In genomic region chr14:13995206-13996097, GRCm38 (mm10) we compare ENCODE assay signal across 10 mouse cellular contexts. TPM values are rescaled to one million over a fixed set of nuclear protein-coding genes. Genes with fewer than 3 reads are reported as not detected.
DNase-seq lines count a peak whose midpoint lies in the region; ATAC-seq and TF ChIP-seq lines count a peak whose summit lies in the region.
"Had no signal": no experiment of that assay in that cellular context is flagged by ENCODE, and none has a peak within 500 bp of the region (broad histone marks: within the 10 kb centered on the region; RNA-seq: fewer than 3 reads in every experiment).

No protein-coding gene starts in this region.

- 33% methylated on average over 9 of the region's 9 CpGs for WGBS in lung, embryonic 16.5 days
- 52% methylated on average over 9 of the region's 9 CpGs for WGBS in kidney, embryonic 16.5 days
- 29% methylated on average over 9 of the region's 9 CpGs for WGBS in stomach, postnatal 0 days

- peak; percentile 62 for TF ChIP-seq CTCF in stomach, postnatal 0 days (IDR thresholded peaks at IDR 0.05; ENCODE audit: low read depth)

- H3K36me3 ChIP-seq in lung, embryonic 16.5 days (ENCODE audit: control insufficient read depth, insufficient read depth, low read length): no peaks in the 10 kb centered on the region
- H3K36me3 ChIP-seq in kidney, embryonic 16.5 days (ENCODE audit: insufficient read depth, low read length): no peaks in the 10 kb centered on the region
- no peaks in the 10 kb centered on the region for H3K36me3 ChIP-seq in stomach, postnatal 0 days (ENCODE audit: control insufficient read depth, insufficient read depth, low read length)

- no peak overlapping the region for H3K27ac ChIP-seq in lung, embryonic 16.5 days (ENCODE audit: low read length)
- H3K27ac ChIP-seq in kidney, embryonic 16.5 days (ENCODE audit: low read length): no peak overlapping the region
- no peak overlapping the region; the same call in 1 of the 2 replicates for H3K27ac ChIP-seq in stomach, postnatal 0 days (replicated peaks)
- H3K27ac ChIP-seq: macrophage had no signal

- peak; percentile 31 for DNase-seq in adrenal gland, postnatal 10 days
- no peak for DNase-seq in adrenal gland, adult 2 months
- no peak for DNase-seq in lung, postnatal 4 days
- DNase-seq in stomach, postnatal 0 days (ENCODE audit: low spot score): peak; percentile 37
- DNase-seq in thymus, postnatal 4 days: no peak
- DNase-seq in thymus, postnatal 25 days: no peak
- DNase-seq: cerebellum, postnatal 10 days had no signal

- no peak overlapping the region for H3K4me2 ChIP-seq in lung, embryonic 16.5 days (ENCODE audit: low read depth, low read length)
- H3K4me2 ChIP-seq in kidney, embryonic 16.5 days (replicated peaks; ENCODE audit: low read depth, low read length): no peak overlapping the region
- no peak overlapping the region for H3K4me2 ChIP-seq in stomach, postnatal 0 days (replicated peaks; ENCODE audit: low read depth)

- TF ChIP-seq EP300 in stomach, postnatal 0 days (optimal IDR thresholded peaks at IDR 0.05): no peak

- no peak overlapping the region for H3K9ac ChIP-seq in lung, embryonic 16.5 days (ENCODE audit: low read length)
- H3K9ac ChIP-seq in kidney, embryonic 16.5 days (replicated peaks; ENCODE audit: low read length): no peak overlapping the region
- no peak overlapping the region for H3K9ac ChIP-seq in stomach, postnatal 0 days (ENCODE audit: low read length)

- H3K4me1 ChIP-seq in lung, embryonic 16.5 days (replicated peaks; ENCODE audit: control insufficient read depth, insufficient read depth, low read length): no peaks in the 10 kb centered on the region
- H3K4me1 ChIP-seq in kidney, embryonic 16.5 days (ENCODE audit: insufficient read depth, low read length): 0 out of 2 replicates have a peak, but pooled peaks cover 5% of the 10 kb centered on the region
- no peaks in the 10 kb centered on the region for H3K4me1 ChIP-seq in stomach, postnatal 0 days (replicated peaks; ENCODE audit: control insufficient read depth, insufficient read depth)

- no peaks in the 10 kb centered on the region for H3K9me3 ChIP-seq in lung, embryonic 16.5 days (ENCODE audit: control insufficient read depth, low read length)
- H3K9me3 ChIP-seq in kidney, embryonic 16.5 days (ENCODE audit: low read length): no peaks in the 10 kb centered on the region
- H3K9me3 ChIP-seq in stomach, postnatal 0 days (ENCODE audit: control insufficient read depth, low read length): no peaks in the 10 kb centered on the region

- ATAC-seq in lung, embryonic 16.5 days (ENCODE audit: low read depth): peak; percentile 62
- ATAC-seq in kidney, embryonic 16.5 days (ENCODE audit: low FRiP score, low TSS enrichment): peak; percentile 77
- ATAC-seq in stomach, postnatal 0 days (ENCODE audit: low FRiP score, low TSS enrichment): peak; percentile 82

- H3K4me3 ChIP-seq in lung, embryonic 16.5 days (ENCODE audit: low read length): no peak overlapping the region
- H3K4me3 ChIP-seq in kidney, embryonic 16.5 days (ENCODE audit: low read length): no peak overlapping the region
- H3K4me3 ChIP-seq in stomach, postnatal 0 days (ENCODE audit: low read depth, low read length): no peak overlapping the region

- H3K27me3 ChIP-seq in lung, embryonic 16.5 days (ENCODE audit: control insufficient read depth, insufficient read depth, low read depth, low read length): no peaks in the 10 kb centered on the region
- no peaks in the 10 kb centered on the region for H3K27me3 ChIP-seq in kidney, embryonic 16.5 days (ENCODE audit: insufficient read depth, low read length)
- no peaks in the 10 kb centered on the region for H3K27me3 ChIP-seq in stomach, postnatal 0 days (ENCODE audit: control insufficient read depth, insufficient read depth, low read length)

RNA-seq across cellular contexts. Expression of gene Thoc7, which starts 33.8 kb away (rescaled TPM):
- total RNA-seq in adrenal gland, postnatal 10 days (2021): 100 to 1,000 TPM; 133 to 134 TPM
- 10 to 100 TPM; 86.7 to 96.8 TPM for total RNA-seq in adrenal gland, adult 2 months (2021)
- 4.3 and 7.3 TPM in 2 replicates for polyA plus RNA-seq in adrenal gland, adult 2 months (2012; rRNA removed)
- 165 and 166 TPM in 2 replicates for polyA plus RNA-seq in lung, embryonic 16.5 days (2015; fragmentation: Nextera tagmentation; extraction: Ambion mirVana)
- polyA plus RNA-seq in kidney, embryonic 16.5 days (2015; fragmentation: Nextera tagmentation; extraction: Ambion mirVana): 155 and 170 TPM in 2 replicates
- 130 and 138 TPM in 2 replicates for polyA plus RNA-seq in stomach, postnatal 0 days (2015; fragmentation: Nextera tagmentation; extraction: Ambion mirVana)

RNA-seq across cellular contexts. Expression of gene Atxn7, which starts 34.2 kb away (rescaled TPM):
- 10 to 100 TPM; 22.6 to 26.2 TPM for total RNA-seq in adrenal gland, postnatal 10 days (2021)
- total RNA-seq in adrenal gland, adult 2 months (2021): 10 to 100 TPM; 17.1 to 31.0 TPM
- polyA plus RNA-seq in adrenal gland, adult 2 months (2012; rRNA removed): 17.7 and 24.1 TPM in 2 replicates
- 4.0 and 4.3 TPM in 2 replicates for polyA plus RNA-seq in lung, embryonic 16.5 days (2015; fragmentation: Nextera tagmentation; extraction: Ambion mirVana)
- 3.4 and 4.4 TPM in 2 replicates for polyA plus RNA-seq in kidney, embryonic 16.5 days (2015; fragmentation: Nextera tagmentation; extraction: Ambion mirVana)
- 3.7 and 4.3 TPM in 2 replicates for polyA plus RNA-seq in stomach, postnatal 0 days (2015; fragmentation: Nextera tagmentation; extraction: Ambion mirVana)

Comparison
In these comparisons a context has a peak if more than half of its experiments do, and no peak if none do; other contexts are left out.
1. DNase-seq: peak in adrenal gland, postnatal 10 days (single experiment) and stomach, postnatal 0 days (single experiment); none in adrenal gland, adult 2 months (single experiment), lung, postnatal 4 days (0 of 2), thymus, postnatal 4 days (single experiment) and thymus, postnatal 25 days (single experiment).
2. RNA of gene Thoc7, which starts 33.8 kb away (polyA plus RNA-seq): 165 to 166 TPM in lung, embryonic 16.5 days, 155 to 170 TPM in kidney, embryonic 16.5 days and 130 to 138 TPM in stomach, postnatal 0 days; 4.3 to 7.3 TPM in adrenal gland, adult 2 months; every median in the first group is over 10 times any median in the second.
3. Peak in every context shown above with its lines, with median percentiles within 50 percentile points of each other: ATAC-seq.